Mouse (Mus musculus) embryonic stem cell, embryonic (primary cell): ENCODE measurements around the gene Fam184a.

Experiments
- CTCF ChIA-PET, 4 experiments: fragments of 300-600 bp in 2 of 4; fragments of 350-600 bp in 2 of 4; sonication (Branson Sonifier 250); formaldehyde crosslinking; loops; one replicate each; lab custom pipeline; 2022; ENCODE audit warnings: inconsistent platforms in 2 of 4; lab: Charles Lee
- POLR2A ChIA-PET, 4 experiments: fragments of 300-600 bp in 2 of 4; fragments of 350-600 bp in 2 of 4; sonication (Branson Sonifier 250); formaldehyde crosslinking; loops; one replicate each; lab custom pipeline; 2022; ENCODE audit warnings: antibody characterized with exemption in 4 of 4, inconsistent platforms in 1 of 4; lab: Charles Lee

The Fam184a gene

DNA sequence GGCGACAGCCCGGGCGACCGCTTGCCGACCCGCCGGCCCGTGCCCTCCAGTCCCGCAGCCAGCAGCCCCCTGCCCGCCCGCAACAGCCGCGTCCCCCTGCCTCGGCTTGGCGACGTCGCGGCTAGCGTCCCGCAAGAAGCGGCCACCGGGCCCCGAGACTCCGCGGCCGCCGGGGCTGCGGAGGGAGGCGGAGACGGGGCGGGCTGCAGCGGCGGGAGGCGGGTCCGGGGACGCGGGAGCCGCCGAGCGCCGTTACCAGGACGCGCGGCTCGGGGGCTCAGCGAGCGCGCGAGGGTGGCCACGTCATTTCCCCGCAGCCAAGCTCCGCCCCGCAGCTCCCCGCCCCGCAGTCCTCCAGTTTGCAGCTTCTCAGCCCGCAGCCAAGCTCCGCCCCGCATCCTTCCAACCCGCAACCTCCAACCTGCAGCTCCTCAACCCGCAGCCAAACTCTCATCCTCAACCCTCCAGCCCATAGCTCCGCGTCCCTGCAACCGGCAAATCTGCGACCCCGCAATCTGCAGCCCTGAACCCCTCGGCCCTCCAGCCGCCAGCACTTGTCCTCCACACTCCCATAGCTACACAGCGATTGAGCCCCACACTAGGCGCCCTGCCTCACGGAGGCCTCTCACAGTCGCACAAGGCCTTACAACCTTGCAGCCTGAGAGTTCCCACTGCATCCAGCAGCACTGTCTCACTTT, at the start of gene Fam184a:
Gene Fam184a (minus strand): TSS at position 169 of the 698 bp plus-strand sequence.
- POLR2A ChIA-PET: interaction anchor here in 2 of 4 experiments (0.5 to 2.2 kb wide), 12 partner anchors 8 to 1902 kb away, joined by 3 to 14 read pairs (median 3); partner anchors contain the start of genes Mcm9 (in 2 of the 2) and Asf1a (in 1 of the 2)
- CTCF ChIA-PET: interaction anchor here in 2 of 4 experiments (0.7 to 0.9 kb wide), 2 partner anchors 110 to 1061 kb away, joined by 3 read pairs; partner anchors contain the start of gene Slc35f1 (in 1 of the 2)

DNA sequence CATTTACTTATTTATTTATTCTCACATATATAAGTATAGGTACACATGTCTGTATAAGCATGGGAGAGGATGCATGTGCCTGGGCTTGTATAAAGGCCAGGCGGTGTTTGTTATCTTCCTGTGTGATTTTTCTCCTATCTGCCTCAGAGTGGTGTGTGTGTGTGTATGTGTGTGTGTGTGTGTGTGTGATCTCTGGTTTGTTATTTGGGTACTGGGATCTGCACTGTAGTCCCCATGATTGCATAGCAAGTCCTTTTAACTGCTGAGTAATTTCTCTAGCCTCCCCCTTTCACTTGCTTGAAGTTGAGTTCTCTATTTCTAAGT, 45.3 kb upstream of the Fam184a start:
- CTCF ChIA-PET: interaction anchor here in 2 of 4 experiments (0.6 to 1.0 kb wide), 2 partner anchors 154 to 646 kb away, joined by 3 read pairs; no protein-coding TSS in a partner anchor

DNA sequence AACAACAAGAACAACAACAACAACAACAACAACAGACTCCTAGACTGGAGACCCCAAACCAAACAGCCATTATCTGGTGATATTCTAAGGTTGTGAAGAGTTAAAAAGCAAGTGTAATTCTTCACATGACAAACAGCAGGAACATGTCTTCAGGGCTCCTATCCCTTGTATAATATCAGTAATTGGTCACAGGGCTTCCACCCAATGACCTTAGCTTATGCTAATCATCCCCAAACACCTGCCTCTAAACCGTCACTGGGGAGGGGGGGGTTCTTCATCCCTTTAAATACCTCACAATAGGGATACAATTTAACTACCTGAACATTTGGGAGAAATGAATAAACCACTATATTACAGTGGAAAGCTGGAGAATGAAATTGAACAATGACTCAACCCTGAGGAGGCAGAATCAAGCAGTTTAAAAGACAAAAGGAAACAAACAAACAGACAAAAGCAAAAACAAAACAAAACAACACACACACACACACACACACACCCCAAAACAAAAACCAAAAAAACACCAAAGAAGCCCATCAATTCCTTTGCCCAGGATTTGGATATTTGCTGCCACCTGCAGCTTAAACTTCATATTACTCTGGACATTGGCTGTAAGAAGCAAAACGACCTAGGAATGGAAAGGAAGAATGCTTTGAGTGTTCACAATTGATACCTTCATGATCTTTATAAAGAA, 44.8 kb upstream of the Fam184a start:
- CTCF ChIA-PET: interaction anchor here in 1 of 4 experiments (1.0 kb wide), 1 partner anchor 154 kb away, joined by 3 read pairs; no protein-coding TSS in a partner anchor
- POLR2A ChIA-PET: no interaction called here

More for the DNA sequence above, 45.3 kb upstream of the Fam184a start:
- POLR2A ChIA-PET: no interaction called here

DNA sequence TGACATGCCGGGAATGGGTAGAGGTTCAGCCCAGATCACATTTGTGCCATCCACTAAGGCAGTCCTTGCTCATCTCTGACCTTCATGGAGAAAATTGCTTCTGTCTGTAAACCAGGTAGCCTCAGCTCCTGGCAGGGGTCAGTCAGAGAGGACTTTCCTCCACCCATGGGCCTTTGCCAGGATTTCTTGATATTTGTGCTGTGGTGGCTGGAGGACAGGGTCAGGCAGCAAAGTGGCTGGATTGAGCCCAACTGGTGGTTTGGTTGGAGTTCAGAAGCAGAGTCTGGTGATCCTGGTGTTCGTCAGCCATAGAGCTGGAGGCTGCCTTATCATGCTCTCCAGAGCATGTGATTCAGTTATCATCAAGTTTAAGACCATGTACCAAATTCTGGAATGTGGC, 40.4 kb upstream of the Fam184a start:
- ChIA-PET POLR2A (no interaction called here), CTCF (interaction anchor here in 2 of 4 experiments (0.5 to 0.8 kb wide), 2 partner anchors 150 to 1755 kb away, joined by 3 read pairs; no protein-coding TSS in a partner anchor)

GRCm38 (mm10) chr10:53776591-53776990, 25.7 kb upstream of the Fam184a start:
- ChIA-PET CTCF (no interaction called here), POLR2A (no interaction called here)

DNA sequence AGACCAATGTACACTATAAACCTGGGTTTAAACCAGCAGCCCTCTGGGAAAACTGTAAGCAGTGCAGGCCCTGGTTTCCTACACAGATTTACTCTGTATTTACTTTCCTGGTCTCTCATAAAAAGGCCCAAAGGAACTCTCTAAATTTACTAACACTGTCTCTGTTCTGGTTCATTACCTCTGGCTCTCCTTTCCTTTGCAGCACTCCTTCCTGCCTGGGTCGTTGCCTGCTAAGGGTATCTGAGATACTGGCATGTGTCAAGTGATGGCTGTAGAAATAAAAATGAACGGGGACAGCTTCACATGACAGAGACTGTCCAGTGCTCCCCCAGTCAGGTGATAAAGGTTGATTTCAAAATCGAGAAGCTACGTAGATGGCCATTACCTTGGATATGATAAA, 21.8 kb upstream of the Fam184a start:
- POLR2A ChIA-PET: no interaction called here
- CTCF ChIA-PET: no interaction called here

GRCm38 (mm10) chr10:53771480-53771879, 20.6 kb upstream of the Fam184a start:
- POLR2A ChIA-PET: interaction anchor here in 1 of 4 experiments (0.7 kb wide), 1 partner anchor 20 kb away, joined by 3 read pairs; the partner anchor contains the start of gene Fam184a
- CTCF ChIA-PET: no interaction called here

GRCm38 (mm10) chr10:53768745-53769144, 17.8 kb upstream of the Fam184a start:
- ChIA-PET POLR2A (interaction anchor here in 1 of 4 experiments (0.7 kb wide), 1 partner anchor 1872 kb away, joined by 3 read pairs; no protein-coding TSS in a partner anchor), CTCF (interaction anchor here in 1 of 4 experiments (0.7 kb wide), 1 partner anchor 35 kb away, joined by 21 read pairs; no protein-coding TSS in a partner anchor)

DNA sequence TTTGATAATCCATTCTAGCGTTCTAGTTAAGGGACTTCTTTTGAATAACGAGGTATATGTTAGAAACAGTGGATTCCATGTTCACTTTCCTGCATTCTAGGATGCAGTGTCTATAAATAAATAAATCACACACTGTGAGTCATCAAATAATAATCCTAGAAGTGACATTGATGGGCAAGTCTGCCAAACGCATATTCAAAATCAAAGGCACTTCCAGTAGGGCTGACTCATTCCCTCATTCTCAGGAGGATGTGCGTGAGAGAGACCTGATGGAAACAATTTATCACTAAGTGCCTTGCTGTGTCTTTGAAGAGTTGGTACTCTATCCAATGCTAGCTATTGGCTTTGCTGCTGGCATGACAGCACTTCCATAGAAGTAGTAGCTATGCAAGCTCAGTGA, 14.5 kb upstream of the Fam184a start:
- CTCF ChIA-PET: no interaction called here
- POLR2A ChIA-PET: no interaction called here

DNA sequence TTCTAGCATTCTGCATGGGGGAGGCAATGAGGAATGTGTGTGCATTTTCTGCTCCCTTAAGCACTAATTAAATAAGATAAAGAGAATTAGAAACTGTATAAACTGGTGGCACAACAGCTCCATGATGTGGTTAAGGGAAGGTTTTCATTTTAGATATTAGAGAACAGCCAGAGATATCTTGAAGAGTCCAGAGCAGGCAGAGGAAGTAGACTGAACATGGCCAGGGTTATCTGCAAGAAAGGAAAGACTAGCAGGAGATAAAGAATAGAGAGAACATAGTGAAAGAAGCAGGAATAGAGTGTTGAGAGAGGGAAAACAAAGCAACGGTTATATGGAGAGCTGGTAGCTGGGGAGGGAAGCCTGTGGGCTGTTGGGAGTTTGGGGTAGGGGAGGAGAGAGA, 1.8 kb upstream of the Fam184a start:
- ChIA-PET POLR2A (no interaction called here), CTCF (no interaction called here)

DNA sequence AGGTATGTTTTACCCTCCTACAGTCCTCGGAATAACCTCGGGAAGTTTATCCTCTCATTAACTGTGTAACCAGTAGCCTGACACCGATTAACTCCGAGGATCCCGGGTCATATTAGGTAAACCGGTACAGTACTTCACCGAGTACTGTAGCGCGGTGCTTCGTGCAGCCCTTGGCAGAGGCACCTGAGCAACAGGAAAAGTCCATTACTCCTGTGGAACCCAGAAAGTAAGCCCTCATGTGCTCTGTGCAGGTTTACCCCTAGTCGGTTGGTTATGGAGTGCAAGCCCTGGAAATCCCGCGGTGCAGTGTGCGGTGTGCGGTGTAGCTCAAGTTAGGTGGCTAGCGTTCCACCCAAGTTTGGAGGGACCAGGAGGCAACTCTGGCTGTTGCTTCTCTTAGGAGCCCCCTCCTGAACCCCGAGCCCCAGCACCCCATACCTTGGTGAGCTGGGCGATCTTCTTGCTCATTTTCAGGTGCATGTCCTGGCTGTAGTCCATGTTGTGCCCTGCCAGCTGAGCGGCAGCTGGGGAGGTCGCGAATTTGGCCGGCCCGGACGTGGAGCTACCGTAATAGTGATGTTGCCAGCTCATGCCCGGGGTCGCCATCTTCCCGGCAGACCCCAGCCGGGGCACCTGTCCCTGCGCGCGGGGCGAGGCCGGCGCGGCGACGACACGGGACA, 508 bp downstream of the Fam184a start:
- ChIA-PET CTCF (interaction anchor here in 1 of 4 experiments (0.7 kb wide), 1 partner anchor 1060 kb away, joined by 3 read pairs; the partner anchor contains the start of gene Slc35f1), POLR2A (interaction anchor here in 2 of 4 experiments (0.5 to 2.2 kb wide), 12 partner anchors 11 to 1901 kb away, joined by 3 to 14 read pairs (median 3); partner anchors contain the start of genes Mcm9 (in 2 of the 2) and Asf1a (in 1 of the 2))

DNA sequence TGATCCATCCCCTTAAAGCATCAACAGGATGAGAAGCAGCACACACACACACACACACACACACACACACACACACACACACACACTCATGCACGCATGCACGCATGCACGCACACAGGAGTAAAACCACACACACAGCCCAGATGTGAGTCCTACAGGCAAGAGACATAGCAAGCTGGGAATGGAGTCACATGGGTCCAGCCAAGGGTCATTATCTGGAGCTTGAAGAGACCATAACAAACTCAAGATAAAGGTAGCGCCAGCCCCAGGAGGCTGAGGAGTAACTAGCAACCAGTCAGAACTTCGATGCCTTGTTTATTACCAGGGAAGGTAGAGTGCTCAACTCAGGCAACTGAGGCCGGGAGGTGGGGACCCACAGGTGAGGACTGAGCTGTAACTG, 4.9 kb downstream of the Fam184a start:
- CTCF ChIA-PET: interaction anchor here in 2 of 4 experiments (0.5 to 1.1 kb wide), 2 partner anchors 18 to 105 kb away, joined by 3 to 4 read pairs; no protein-coding TSS in a partner anchor
- POLR2A ChIA-PET: interaction anchor here in 1 of 4 experiments (0.6 kb wide), 1 partner anchor 37 kb away, joined by 3 read pairs; no protein-coding TSS in a partner anchor

- ChIA-PET CTCF (no interaction called here), POLR2A (interaction anchor here in 1 of 4 experiments (0.6 to 1.3 kb wide), 3 partner anchors 9 to 187 kb away, joined by 3 read pairs; partner anchors contain the start of gene Mcm9)
These were observed 8.0 kb downstream of the Fam184a start for GRCm38 (mm10) chr10:53742961-53743360.

DNA sequence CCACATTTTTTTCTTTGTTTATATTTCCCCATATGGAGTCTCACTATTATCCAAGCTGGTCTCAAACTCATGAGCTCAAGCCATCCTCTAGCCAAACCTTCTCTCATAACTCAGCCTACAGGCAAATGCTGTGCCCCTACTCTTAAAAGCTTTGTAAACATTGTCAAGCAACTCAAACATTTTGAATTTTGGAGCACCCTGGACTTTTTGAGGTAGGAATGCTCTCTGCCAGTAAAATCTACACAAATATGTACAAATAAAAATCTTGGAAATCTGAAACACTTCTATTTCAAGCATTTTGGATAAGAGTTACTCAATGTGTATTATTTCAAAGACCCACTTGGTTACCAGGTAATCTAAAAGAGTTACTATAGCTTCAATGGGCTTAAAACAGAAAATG, 10.9 kb downstream of the Fam184a start:
- POLR2A ChIA-PET: no interaction called here
- CTCF ChIA-PET: no interaction called here

- POLR2A ChIA-PET: no interaction called here
- CTCF ChIA-PET: no interaction called here
These were observed 12.1 kb downstream of the Fam184a start for GRCm38 (mm10) chr10:53738842-53739241.

DNA sequence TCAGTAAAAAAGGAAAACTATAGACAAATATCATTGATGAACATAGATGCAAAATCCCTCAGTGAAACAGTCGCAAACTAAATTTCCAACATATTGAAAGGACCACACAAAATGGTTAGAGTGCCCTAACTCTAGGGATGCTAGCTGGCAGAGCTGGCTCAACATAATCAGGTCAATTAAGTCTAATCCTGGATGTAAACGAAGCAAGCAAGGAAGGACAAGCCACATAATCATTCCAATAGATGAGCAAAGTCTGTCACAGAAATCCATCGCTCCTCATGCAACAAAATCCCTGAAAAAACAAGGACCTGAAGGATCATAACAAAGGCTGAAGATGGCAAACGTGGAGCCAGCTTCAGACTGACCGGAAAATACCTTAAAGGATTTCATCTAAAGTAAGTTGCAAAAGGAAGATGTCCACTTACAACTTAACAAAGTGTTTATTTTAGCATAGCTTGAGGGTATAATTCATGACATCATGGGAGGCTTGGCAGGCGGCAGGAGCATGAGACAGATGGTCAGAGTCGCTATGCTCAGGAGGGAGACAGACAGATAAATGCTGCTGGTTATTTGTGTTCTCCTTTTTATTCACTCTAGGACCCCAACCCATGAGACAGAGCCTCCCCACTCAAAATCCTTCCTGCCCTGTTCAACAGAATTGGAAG, 15.6 kb downstream of the Fam184a start:
- ChIA-PET POLR2A (no interaction called here), CTCF (no interaction called here)

DNA sequence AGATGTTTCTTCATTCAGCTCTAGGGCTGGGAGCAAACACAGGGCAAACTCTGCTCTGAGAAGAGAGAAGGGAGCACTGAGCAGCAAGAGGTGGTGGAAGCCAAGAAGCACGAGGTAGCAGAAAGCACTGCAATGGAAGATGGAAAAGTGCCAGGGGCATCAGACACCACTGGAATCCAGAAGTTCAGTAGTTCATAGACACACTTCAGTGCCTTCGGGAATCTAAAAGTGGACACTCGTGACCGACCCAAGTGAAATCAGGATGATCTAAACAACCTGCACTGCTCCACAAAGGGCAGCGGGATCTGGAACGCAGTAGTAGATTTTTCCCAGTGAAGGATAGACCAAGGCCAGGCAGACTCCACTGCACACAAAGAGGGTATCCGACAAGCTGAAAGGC, 18.6 kb downstream of the Fam184a start:
- ChIA-PET POLR2A (no interaction called here), CTCF (no interaction called here)

DNA sequence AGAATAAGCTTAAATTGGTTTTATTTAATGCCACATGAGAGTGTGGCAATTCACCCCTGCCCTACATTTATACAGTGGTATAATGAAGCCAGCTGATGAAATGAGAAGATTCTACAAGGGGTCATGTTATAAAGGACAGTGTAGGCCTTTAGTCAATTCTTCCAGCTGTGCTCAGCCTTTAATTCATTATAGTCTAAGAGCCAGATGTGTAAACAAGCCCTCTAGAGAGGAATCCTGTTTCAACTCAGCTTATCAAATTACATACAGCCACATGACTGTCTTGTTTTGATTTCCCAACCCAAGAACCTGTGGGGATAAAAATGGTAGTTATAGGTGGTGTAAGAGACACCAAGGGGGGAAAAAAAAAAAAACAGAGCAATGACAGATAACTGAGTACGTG, 22.0 kb downstream of the Fam184a start:
- POLR2A ChIA-PET: no interaction called here
- CTCF ChIA-PET: interaction anchor here in 1 of 4 experiments (0.7 kb wide), 2 partner anchors 70 to 258 kb away, joined by 4 read pairs; no protein-coding TSS in a partner anchor
